ENCODE assay signal across 19 mouse cellular contexts in genomic region chr9:83967439-83968050, GRCm38 (mm10). TPM values are rescaled to one million over a fixed set of nuclear protein-coding genes. Genes with fewer than 3 reads are reported as not detected.
A peak's percentile ranks its signal among the peaks of the same experiment; 100 is the strongest.
DNase-seq lines count a peak whose midpoint lies in the region.
"Had no signal": no experiment of that assay in that cellular context is flagged by ENCODE, and none has a peak within 500 bp of the region (broad histone marks: within the 10 kb centered on the region; RNA-seq: fewer than 3 reads in every experiment).

No protein-coding gene starts in this region.

- DNase-seq in heart, adult 11 months = peak; percentile 56
- DNase-seq in heart, postnatal 4 days = no peak
- peak; percentile 65 for DNase-seq in Muller cell, postnatal 12 days (ENCODE audit: inconsistent ontology term)
- peak; percentile 28 for DNase-seq in brain, adult 2 months (ENCODE audit: low read depth, low spot score)
- no peak for DNase-seq in retina, embryonic 14.5 days (ENCODE audit: low spot score)
- DNase-seq in MN1 (ENCODE audit: low spot score) = no peak
- DNase-seq in cerebellum, adult 11 months = no peak
- DNase-seq: adrenal gland, postnatal 14 days; B cell, adult 2 months; cerebellum, adult 8-10 months; cerebellum, postnatal 10 days; cerebellum, postnatal 36 days; embryo, embryonic 11 days; forebrain, postnatal 0 days; gastrocnemius, adult 2 months; gastrocnemius, postnatal 14 days; heart, adult 2 months; heart, postnatal 14 days; kidney, adult 2 months had no signal

RNA-seq across cellular contexts. Expression of gene Bckdhb, which starts 42.6 kb away (rescaled TPM):
- 10 to 100 TPM; 38.1 to 39.1 TPM for total RNA-seq in heart, postnatal 4 days (2021)

Comparison
In these comparisons a context has a peak if more than half of its experiments do, and no peak if none do; other contexts are left out.
1. DNase-seq: peak in heart, adult 11 months (single experiment), Muller cell, postnatal 12 days (single experiment) and brain, adult 2 months (single experiment); none in heart, postnatal 4 days (single experiment), retina, embryonic 14.5 days (single experiment), MN1 (single experiment) and cerebellum, adult 11 months (single experiment).